Mouse (Mus musculus) splenic B cell, adult 2 months (primary cell): ENCODE measurements at regions not wholly inside any gene's neighbourhood (a gene's known extent, or its start where the extent isn't known, plus 50 kb on each side); places are given as distances from the start of the nearest gene placed in this dataset.

Experiments
- DNase-seq: peaks from one replicate; pipeline ENCODE4 v3.0.0-alpha.2; 2011; ENCODE audit warnings: low read depth, low spot score
- H3K27me3 ChIP-seq: 2 replicates; pipeline ENCODE4 v1.6.1; 2012; ENCODE audit warnings: mild to moderate bottlenecking, low read length, moderate library complexity, mixed read lengths; ENCODE audit not compliant: control insufficient read depth, poor library complexity, insufficient read depth, severe bottlenecking
- H3K36me3 ChIP-seq: 2 replicates; pipeline ENCODE4 v1.6.1; 2012; ENCODE audit warnings: mild to moderate bottlenecking, low read length, moderate library complexity, mixed read lengths; ENCODE audit not compliant: control insufficient read depth, poor library complexity, insufficient read depth, severe bottlenecking

DNA sequence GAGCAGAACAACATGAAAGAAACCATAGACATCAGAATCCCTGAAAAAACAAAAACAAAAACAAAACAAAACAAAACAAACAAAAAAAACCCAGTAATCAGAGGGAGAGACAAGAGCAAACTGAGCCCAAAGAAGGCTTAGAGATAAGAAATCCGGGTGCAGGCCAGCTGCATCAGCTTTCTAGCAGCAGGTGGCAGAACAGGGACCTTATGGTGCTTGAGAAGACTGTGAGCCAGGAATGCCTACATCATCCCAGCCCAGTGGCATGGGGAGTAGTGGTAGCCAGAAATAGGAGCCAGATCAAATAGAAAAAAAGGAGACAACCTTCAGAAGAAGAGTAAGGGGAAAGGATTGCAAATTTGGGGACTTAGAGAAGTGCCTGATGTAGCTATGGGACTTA lies 152.8 kb downstream of the Diras2 start:
- no peak for DNase-seq
- Histone ChIP-seq H3K36me3 (no peaks in the 10 kb centered on the region), H3K27me3 (no peaks in the 10 kb centered on the region)

DNA sequence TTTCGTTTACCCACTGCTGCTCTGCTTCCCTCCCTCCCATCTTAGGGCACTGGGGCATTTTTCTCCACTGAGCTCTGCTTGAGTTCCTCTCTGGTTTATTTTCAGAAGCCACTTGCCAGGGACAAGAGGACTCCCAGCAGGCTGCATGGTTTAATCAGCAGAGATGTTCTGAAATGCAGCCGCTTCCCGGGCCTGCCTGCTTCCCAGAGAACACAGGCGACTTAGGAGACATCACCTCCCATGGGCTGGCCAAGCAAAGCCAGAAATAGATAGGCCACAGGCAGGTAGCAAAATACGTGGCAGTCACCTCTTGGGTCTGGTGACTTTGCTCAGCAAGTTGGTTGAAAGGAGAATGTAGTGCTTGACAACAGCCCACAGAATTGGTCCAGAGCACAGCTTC lies 141.8 kb downstream of the Diras2 start:
- H3K36me3 ChIP-seq = no peaks in the 10 kb centered on the region
- DNase-seq = no peak
- no peaks in the 10 kb centered on the region for H3K27me3 ChIP-seq

DNA sequence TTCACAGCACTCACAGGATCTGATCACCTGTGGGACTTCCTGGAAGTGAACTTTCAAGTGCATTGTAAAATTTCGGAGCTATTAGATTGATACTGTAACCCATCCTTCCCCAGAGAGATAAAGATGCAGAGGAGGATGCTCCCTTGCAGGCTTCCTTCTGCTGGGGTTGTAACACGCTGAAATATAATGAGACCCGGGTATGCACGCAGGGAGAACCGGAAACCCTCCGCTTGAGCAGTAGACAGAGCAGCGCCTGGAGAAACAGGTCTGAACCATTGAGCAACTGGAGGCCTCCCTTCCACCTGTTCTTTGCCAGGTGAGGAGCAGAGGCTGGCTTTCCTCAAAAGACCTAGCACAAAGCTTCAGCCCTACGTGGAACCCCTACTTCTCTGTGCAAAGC lies 135.3 kb downstream of the Diras2 start:
- no peaks in the 10 kb centered on the region for H3K36me3 ChIP-seq
- DNase-seq = no peak
- H3K27me3 ChIP-seq = no peaks in the 10 kb centered on the region

DNA sequence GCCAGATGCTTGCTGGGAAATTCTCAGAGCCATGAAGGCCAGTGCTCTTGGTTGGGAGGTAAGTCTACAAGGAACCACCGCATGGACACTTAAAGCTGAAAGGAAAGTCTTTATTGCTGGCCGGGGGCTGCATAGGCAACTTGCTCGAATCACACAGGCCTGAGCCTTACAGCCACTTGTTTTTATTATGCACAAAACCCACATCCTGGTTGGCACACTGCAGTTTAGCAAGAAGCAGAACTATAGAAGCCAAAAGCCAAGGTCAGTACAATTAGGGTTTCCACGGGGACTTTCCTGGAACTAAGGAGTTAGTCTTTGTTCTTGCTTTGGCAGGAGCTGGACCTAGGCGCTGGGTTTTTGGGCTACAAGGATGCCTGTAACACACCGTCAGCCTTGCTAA lies 132.7 kb downstream of the Diras2 start:
- no peak for DNase-seq
- H3K27me3 ChIP-seq = no peaks in the 10 kb centered on the region
- no peaks in the 10 kb centered on the region for H3K36me3 ChIP-seq

DNA sequence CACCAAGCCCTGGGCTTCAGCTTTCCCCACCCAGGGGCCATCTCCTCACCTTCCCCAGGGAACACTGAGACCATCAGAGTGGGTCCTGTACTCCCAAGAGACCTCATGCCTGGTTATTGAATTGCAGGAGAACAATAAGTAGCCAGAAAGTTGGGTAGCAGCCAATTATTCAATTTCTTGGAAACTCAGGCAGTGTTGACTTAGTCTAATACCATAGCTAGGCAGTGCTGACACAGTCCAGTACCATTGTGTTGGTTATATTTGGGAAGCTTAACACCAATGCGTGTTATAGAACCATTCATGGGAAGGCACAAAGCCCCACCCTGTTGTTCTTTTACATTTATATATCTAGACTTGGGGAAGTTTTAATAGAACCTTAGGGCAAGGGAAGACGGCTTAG lies 131.9 kb downstream of the Diras2 start:
- DNase-seq = no peak

DNA sequence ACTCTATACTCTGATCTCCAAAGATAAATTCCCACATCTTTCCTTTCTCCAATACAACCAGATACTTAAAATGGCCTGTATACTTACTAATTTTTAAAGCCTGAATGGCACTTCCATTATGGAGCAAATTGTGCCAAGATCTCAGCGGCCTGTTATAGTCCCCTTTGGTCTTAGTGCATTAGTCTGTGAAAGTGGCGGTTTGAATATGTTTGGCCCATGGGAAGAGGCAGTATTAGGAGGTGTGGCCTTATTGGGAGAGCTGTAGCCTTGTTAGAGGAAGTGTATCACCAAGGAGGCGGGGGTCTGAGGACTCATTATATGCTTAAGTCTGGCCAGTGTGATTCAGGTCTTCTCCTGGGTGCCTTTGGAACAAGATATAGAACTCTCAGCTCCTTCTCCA lies 127.3 kb downstream of the Diras2 start:
- DNase-seq = no peak
- Histone ChIP-seq H3K36me3 (no peaks in the 10 kb centered on the region), H3K27me3 (no peaks in the 10 kb centered on the region)

More for the DNA sequence above, 131.9 kb downstream of the Diras2 start:
- no peaks in the 10 kb centered on the region for H3K36me3 ChIP-seq
- H3K27me3 ChIP-seq = no peaks in the 10 kb centered on the region

DNA sequence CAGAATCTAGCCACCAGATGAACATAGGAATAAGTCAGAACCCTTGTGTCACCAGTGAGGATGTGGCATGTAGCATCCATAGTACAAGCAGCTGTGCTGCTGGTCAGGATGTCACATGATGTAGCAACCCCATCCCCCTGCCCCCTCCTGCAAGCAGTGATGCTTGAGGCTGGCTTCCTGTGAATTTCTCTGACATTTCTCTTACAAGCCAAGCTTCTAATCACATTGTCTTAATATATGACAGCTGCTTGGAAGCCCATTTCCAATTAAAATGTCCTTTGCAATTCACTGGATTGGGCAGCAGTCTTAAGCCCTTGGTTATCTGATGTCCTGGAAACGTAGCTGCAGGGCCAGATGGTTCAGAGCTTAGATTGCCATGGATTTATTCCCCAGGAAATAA lies 114.8 kb downstream of the Diras2 start:
- no peaks in the 10 kb centered on the region for H3K27me3 ChIP-seq
- no peaks in the 10 kb centered on the region for H3K36me3 ChIP-seq
- DNase-seq = peak; percentile 31

DNA sequence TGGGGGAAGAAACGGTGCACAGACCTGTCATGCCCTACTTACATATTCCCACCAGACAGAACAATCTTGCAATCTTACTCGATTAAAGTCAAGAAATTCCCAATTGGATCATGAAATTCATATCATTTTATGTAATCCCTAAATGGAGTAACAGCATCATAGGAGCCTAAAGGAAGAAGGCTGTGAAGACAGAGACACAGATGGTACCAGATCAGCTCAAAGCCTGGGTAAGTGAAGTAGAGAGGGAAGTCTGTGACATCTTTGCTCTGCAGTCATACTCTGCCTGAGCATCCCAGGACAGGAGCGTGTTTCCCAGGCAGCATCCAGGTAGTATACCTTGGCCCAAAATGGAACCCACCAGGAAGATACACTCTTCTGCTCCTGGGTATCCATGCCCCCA lies 108.6 kb downstream of the Diras2 start:
- DNase-seq = no peak
- Histone ChIP-seq H3K27me3 (no peaks in the 10 kb centered on the region), H3K36me3 (no peaks in the 10 kb centered on the region)

DNA sequence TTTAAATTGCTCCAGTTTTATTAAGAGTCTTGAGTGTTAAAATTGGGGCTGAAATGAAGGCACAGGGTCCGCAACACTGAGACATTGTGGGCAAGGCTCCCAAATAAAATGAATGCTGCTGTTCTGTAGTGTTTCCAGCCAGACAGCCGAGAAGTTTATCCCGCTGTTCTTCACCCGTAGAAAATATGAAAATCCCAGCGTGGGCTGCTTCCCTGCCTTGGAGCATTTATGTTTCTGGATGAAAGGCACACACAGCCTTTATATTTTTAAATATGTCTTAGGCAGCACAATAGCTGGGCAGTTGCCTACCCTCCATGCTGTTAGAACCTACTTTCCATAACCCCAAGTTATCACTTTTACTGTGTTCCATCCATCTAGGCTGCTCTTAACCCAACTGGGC lies 102.6 kb downstream of the Diras2 start:
- H3K36me3 ChIP-seq = no peaks in the 10 kb centered on the region
- H3K27me3 ChIP-seq = no peaks in the 10 kb centered on the region
- DNase-seq = no peak

DNA sequence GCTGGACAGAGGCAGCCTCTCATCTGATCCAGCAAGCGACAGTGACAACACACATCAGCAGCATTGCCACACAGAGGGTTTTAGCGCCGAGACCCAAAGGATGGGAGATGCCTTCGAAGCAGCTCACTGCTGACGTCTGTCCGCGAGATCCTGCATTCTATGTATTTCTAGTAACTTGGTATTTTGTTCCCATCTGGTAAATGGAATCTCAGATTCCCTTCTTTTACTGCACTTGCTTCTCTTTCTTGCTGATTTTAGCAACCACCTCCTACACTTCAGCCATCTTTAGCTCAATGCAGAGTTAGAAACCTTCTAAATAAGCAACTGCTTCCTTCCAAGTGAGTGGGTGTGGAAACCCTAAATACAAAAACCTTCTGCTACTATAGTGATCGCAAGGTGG lies 94.3 kb downstream of the Diras2 start:
- H3K36me3 ChIP-seq = no peaks in the 10 kb centered on the region
- no peaks in the 10 kb centered on the region for H3K27me3 ChIP-seq
- no peak for DNase-seq

DNA sequence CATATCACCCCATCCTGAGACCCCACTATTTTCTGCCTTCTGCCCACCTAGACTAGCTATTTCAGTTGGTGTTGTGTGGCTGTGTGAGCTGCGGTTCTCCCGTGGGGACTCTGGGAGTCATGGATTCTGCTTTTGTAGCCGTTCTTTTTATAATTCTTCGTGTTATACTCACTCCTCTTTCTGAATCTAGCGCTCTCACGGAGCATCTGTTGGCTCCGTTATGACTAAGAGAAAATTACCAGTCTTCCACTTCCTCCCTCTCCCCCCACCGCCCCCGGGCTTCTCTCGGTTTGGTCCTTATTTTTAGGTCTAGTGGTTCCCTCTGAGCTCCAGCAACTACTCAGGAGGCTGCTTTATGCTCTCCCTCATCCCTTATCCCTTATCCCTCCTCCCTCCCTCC lies 85.6 kb downstream of the Diras2 start:
- DNase-seq = peak; percentile 7
- no peaks in the 10 kb centered on the region for H3K36me3 ChIP-seq

DNA sequence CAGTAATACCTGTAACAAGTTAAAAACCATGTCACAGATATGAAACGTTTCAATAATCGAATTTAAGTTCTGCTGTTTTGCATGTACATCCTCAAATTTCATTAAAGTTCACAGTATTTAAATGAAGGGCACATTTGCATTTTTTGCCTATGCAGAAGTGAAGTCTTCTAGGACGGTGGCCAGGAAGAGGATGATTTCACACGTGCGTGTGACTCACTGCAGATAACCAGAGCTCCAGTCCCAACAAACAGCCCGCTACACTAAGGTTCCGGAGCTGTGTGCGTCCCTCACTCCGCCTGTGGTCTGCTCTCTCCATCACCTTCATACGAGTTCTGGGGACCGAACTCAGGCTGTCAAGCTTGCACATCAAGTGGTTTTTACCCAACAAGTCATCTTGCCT lies 82.2 kb downstream of the Diras2 start:
- H3K36me3 ChIP-seq = no peaks in the 10 kb centered on the region
- H3K27me3 ChIP-seq = no peaks in the 10 kb centered on the region; the same call in 1 of the 2 replicates
- DNase-seq = peak; percentile 43

More for the DNA sequence above, 85.6 kb downstream of the Diras2 start:
- H3K27me3 ChIP-seq = no peaks in the 10 kb centered on the region; the same call in 1 of the 2 replicates

DNA sequence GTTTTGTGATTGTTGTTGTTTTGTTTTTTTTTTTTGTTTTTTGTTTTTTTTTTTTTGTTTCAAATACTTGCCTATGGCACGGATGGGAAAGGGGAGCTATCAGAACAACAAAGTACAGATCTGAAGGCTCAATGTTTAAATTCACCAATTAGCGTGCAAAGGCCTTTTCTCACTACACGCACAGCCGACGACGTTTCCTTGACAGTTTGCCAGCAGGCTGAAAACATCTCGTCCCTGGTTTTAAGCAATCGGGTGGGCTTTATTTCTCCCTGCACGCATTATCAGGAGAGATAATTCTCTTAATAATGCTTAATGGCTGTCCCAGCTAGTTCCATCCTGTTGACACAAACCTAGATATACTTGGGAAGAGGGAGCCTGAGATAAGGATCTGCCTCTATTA lies 79.6 kb downstream of the Diras2 start:
- Histone ChIP-seq H3K36me3 (no peaks in the 10 kb centered on the region), H3K27me3 (no peaks in the 10 kb centered on the region; the same call in 1 of the 2 replicates)
- no peak for DNase-seq

DNA sequence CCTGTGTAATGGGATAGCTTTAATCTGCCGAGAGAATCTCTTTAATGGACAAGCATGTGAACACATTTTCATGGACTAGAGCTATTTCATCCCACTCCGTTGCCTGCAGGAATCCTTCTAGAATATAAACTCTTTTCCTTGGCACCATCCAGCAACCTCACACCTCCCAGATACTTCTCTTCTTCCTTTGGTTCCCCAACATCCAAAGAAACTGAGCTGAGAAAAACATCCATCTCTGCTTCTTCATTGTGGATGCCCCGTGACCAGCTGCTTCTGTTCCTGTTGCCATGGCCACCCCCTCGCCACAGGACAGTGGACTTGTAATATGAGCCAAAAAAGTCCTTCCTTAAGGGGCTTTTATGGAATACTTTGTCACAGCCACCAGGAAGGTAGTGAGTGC lies 78.8 kb downstream of the Diras2 start:
- Histone ChIP-seq H3K27me3 (no peaks in the 10 kb centered on the region; the same call in 1 of the 2 replicates), H3K36me3 (no peaks in the 10 kb centered on the region)
- DNase-seq = no peak
